Mouse (Mus musculus) mesoderm, embryonic 11.5 days (tissue): ENCODE results near the gene Pilra.

Experiments
- DNase-seq: peaks from one replicate; pipeline ENCODE4 v3.0.0-alpha.2; 2012; ENCODE audit warnings: low read depth, low spot score

Gene Pilra

DNA sequence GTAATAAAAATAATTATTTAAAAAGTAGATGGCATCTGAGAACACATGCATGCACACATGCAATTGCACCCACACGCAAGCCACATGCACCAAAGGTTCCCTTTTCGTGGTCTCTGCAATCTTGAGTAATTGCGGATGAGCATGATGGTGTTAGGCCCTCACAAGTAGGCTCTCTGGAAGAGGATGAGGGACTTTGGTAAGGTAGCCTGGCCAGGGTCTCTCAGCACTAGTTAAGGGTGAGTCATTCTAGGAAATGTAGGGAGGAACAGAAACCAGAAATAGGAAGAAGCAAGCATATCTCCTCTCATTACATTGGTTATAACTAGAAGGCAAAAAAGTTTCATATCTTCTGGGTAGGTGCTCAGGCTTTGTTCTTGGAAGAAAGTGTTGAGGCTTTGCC is 11.1 kb downstream of the Pilra start:
- DNase-seq, result no peak

DNA sequence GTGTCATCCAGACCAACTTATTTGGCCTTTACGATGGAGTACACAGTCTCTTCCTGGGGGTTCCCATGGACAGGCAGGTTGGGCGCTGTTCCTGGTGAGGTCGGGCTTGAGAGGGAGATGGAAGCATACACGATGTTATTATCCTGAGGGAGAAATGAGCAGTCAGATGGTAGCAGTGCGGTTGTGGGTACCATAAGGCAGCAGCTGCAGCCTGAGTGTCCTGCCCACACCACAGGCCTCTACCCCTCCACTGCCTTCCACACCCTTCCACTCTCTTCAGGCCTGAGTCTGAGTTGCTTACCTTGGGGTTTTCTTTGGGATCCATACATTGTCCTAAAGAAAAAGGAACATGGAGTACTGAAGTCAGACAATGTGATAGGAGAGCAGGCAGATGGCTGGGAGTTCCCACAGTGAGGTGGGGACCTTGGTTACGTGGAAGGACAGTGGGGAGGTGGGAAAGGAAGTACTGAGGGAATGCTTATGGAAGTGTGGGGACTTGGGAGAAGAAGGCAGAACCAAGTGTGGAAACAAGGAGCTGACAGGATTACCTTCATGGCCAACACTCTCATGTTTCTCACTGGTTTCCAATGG is 12.5 kb downstream of the Pilra start:
- no peak for DNase-seq

DNA sequence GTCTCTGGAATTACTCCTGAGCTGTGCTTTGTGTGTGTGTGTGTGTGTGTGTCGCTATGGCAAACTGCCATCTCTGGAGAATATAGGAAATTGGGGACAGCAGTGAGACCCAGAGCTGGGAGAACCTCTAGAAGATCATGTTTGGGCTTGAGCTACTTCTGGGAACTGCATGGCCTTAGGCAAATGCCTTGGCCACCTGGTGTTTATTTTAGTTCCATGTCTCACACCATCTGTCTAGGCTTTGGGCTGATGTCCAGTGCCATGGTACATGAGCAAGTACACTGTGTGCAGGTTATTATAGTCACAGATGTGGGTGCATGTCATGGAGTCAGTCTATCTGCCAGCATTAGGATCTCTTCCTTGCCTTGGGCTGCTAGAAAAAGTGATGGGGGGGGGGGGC is 13.5 kb downstream of the Pilra start:
- DNase-seq, result no peak

DNA sequence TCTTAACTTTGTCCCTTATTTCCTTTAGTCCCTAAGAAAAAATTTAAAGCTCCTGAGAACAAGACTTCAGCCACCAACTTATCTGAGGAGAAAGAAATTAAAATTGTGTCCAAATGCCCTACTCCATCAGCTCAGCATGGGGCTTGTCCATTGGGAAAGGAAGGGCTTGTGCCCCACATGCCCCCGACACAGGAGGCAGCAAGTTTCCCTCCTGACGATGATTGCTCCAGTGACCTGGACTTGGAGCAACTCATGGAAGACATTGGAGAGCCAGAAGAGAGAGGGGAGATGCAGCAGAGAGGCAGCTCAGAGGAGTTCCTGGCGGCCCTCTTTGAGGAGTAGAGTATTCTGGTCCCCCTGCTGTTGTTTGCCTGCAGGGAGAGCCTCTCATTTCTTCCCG is 14.0 kb downstream of the Pilra start:
- DNase-seq, result no peak

DNA sequence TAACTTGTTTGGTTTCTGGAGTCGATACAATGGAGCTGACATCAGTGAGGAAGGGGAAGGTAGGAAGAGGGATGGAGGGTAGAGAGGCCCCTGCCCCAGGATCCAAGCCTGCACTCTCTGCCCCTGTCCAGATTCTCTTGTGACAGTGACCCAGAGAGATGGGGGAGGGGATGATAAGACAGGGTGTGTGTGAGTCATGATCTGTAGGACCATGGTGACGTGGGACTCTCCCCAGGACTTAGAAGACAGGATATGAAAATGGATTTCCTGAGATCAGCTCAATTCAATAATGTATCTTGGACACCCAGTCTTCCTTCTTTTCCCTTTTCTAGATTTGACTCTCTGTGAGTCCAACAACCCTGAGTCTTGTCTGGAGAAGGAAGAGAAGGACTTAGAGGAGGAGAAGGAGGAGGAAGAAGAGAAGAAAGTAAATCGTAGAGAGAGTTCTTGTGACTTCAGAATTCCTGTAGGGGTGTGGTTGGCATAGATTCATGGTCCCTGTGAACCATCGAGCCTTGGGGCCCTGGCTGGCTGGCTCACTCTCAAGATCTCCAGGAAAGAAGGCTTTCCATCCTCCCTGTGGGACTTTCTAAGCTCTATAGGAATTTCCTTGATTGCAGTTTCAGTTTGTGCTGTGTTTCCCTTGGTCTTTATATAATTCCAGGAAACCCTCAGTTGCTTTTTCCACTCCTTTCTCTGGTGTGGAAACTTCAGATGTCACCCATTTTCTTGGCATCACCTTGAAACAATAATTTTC is 18.4 kb downstream of the Pilra start:
- no peak for DNase-seq

DNA sequence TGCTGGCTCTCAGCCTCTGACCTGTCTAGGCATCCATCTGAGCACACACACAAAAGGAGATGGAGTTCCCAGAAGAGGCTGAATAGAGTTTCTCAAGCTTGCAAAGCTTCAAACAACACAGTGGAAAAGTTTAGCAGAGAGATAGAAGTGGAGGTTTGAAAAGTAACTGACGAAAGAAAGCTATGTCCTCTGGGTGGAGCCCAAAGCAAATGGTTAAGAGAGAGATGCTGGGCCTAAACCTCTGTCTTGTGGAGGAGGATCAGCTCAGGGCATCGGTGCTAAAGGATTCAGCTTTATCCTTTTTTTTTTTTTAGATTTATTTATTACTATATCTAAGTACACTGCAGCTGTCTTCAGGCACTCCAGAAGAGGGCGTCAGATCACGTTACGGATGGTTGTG is 27.8 kb downstream of the Pilra start:
- no peak for DNase-seq

DNA sequence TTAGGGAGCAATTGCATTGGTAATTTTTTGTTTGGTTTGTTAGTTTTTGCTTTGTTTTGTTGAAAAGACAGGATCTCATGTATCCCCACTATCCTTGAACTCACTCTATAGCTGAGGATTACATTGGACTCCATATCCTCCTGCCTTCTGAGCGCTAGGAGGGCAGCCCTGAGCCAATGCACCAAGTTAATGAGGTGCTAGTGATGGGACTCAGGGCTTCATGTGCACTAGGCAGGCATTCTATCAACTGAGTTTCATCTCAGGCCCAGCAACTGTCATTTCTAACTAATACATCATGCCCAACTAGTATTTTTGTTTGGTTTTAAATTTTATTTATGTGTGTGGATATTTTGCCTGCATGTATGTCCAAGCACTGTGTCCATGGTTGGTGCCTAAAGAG is 29.9 kb downstream of the Pilra start:
- no peak for DNase-seq

DNA sequence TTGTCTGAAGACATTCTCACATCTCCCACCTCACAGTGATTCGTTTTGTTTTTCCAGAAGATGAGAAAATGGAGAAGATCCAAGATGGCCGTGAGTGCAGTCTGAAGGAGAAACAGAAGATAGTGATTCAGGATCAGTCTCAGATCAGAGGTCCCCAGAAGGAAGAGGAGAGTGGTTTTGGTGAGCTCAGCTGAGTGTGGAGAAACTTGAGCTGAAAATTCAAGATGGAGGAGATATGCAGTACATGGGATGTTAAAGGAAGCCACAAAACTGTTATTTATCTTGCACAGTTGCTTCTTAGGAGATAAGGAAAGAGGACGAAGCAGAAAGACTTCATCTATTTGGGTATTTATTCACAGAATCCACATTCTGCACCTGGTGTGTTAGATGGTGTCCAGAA is 35.2 kb downstream of the Pilra start:
- no peak for DNase-seq

DNA sequence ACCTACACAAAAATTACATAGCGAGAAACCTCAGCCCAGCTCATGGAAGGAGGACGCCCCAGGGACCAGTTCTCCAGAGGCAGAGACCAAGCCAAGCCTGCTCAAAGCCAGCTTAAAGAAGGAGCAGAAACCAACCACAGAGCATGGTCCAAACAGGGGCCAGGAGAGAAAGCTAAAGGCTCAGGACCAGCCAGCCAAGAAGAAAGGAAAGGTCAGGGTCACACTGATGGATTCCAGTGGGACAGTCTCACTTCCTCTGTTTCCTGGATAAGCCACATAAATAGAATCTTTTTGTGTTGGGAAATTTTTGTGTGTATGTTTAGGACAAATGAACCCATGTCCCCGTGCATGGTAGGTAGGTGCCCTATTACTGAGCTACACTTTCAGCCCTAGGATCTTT is 39.5 kb downstream of the Pilra start:
- no peak for DNase-seq

DNA sequence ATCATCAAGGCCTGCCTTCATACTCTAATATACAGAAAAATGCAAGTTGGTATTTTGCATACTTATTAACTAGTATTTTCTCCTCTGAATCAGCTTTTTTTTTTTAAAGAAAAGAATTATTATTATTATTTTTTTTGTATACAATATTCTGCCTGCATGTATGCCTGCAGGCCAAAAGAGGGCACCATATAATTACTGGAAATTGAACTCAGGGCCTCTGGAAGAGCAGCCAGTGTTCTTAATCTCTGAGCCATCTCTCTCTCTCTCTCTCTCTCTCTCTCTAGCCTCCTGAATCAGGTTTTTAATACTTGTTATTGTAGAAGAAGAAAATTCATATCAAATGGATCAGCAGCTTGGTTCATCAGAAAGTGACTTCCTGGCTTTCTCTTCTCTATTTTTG is 44.5 kb downstream of the Pilra start:
- no peak for DNase-seq

DNA sequence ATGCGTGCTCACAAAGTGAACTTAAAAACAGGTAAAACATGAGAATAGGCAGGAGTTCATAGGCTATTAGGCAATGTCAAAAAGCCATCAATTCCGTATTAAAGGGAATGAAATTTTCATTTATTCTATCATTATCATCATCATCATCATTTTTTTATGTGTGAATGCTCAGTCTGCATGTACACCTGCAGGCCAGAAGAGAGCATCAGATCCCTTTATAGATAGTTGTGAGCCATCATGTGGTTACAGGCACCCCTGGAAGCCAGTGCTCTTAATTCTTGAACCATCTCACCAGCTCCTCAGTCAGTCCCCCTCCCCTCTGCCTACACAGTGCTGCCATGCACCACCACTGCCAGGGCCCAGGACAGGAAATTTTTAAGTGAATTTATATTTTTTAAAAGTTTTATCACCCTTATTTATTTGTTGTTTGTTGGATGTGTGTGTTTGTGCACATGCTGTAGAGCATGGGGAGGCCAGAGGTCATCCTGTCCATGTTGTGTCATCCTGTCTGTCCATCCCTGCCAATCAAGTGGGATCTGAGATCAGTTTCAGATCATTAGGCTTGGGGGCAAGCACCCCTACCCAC is 47.0 kb downstream of the Pilra start:
- no peak for DNase-seq

DNA sequence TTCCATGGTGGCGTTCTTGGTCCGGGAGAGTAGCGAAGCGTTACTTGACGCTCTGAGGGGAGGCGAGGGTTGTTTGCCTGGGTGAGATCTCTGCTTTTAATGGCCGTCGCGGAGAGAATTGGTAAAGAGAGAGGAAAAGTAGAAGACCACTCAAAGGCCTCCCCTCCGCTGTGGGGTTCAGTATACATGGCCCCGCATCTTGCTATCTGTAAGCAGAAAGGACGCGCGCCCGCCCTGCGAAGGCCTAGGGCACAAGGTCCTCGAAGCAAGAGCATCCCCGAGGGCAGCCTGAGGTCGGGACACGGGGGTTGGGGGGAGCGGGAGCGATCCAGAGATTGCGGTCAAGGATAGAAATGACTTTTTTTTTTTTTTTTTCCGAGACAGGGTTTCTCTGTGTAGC is 47.9 kb downstream of the Pilra start:
- no peak for DNase-seq

DNA sequence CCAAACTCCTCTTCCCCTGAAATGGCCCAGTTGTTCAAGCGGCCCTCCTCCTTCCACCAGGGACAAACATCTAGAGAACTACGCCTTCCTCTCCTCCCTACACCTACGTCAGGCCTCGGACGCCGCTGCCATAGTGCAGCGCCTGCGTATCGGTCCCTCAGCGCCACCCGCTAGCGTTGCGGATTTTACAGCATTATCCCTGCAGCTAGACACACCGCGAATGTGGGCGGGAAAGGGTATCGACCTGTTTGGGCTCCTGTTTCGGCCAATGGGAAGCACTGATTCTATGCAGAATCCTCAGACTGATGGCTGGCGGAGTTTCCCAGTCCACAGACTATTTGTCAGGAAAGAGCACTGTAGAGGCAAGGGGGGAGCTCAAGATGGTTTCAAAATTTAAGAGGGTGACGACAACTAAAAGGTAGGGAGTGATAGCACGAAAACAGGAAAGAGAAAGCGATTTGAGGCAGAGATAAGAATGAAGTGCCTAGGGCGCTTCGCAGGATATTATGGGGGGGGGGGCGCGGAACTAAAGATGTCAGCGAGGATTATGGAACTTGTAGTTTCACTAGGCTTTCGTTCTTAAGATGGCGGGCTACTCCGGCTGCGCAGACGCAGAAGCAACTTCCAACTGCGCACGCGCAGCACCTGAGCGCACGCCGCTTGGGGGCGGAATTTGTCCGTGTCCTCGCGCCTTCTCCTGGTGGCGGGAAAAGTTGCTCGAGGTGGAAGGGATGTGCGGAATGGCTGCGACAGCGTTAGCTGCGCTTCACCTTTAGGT is 48.7 kb downstream of the Pilra start, which contains the start of the genes Mepce and Zcwpw1:
TSS of gene Mepce (minus strand) at position 505 of the 778 bp plus-strand sequence.
TSS of gene Zcwpw1 (plus strand) at position 648 of the 778 bp plus-strand sequence.
- DNase-seq, result peak; percentile 98

DNA sequence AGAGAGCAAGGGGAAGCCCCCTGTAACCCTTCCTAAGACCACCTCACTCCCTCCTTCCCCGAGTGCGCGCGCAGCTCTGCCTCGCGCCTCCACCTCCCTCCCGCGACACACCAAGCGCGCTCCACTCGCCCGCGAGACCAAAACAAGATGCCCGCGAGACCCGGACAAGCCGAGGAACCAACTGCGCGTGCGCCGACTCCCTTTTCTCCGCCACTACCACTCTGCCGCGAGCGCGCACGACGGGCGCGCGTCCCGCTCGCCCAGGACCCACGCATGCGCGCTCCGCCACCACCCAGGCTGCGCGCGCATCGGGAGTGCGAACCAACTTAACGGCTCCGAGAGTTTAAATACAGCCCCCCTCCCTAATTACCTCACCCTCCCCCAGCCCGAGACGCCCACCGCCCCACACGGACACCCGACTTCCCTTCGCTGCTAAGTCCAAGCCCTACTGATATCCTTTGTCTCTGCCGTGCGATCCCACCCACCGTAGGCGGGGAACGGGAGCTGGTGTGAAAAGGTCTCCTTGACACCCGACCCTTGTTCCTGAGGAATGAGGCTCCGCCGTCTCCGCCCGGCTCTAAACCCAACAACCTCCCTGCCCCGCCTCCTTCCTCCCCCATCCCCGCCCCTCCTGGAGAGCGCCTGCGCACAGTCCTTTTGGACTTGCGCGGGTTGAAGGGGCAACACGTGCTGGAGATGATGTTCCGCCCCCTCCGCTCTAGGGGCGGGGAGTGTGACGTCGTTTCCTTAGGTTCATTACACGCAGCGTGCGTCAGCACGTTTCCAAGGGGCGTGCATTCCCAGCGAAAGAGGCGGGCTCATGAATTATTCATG is 49.8 kb downstream of the Pilra start:
- peak; percentile 100 for DNase-seq

DNA sequence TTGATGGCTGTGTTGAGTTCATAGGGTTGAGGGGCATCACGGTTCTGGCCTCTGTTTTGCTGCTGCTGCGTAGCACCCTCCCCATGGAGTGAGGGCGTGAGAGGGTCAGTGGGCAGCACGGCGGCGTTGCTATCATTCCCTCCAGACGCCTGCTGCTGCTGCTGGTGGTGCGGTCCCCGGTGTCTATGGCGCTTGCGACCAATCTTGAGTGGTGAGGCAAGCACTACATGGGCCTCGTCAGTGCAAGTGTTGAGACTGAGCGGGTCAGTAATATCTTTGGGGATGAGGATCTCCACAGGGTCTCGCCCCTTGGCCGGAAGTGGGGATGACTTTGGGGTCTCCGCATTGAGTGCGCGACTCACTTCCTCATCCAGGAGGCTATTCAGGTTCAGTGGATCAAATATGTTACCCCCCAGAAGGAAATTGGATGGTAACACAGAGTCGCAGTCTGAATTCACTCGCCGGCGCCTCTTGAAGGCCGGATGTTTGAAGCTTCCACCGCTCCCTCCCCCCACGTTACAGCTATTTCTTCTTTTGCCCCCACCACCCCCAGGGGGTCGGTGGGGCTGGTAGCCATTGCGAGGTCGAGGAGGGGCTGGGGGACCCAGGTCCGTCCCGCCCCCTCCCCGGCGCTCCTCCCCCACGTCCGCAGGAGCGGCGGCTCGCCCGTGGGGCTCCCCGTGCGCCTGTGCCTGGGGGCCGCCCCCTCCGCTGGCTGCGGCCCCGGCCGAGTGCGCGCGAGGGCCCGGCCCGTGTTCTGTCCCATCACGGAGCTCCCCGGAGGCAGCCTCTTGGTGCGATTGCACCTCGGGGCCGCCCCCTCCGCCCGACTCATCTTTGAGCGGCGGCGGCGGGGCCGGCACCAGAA is 50.7 kb downstream of the Pilra start:
- DNase-seq, result no peak

DNA sequence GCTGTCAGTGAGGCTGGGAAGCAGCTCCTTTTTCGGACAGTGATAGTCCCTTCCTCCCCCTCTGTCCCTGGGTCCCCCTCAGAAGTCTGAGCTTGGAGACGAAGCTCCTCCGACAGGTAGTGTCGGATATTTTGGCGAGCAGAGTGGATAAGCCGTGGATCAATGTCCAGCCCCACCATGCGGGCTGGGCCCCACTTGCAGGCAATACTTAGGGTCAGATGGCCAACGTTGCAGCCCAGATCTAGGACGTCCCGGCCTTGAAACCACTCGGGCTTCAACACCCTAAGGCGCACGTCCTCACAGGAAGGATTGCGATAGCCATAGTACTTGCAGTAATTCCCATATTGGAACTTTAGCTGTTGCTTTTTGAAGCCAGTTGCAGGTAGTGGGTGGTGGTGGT is 51.5 kb downstream of the Pilra start:
- DNase-seq, result no peak

DNA sequence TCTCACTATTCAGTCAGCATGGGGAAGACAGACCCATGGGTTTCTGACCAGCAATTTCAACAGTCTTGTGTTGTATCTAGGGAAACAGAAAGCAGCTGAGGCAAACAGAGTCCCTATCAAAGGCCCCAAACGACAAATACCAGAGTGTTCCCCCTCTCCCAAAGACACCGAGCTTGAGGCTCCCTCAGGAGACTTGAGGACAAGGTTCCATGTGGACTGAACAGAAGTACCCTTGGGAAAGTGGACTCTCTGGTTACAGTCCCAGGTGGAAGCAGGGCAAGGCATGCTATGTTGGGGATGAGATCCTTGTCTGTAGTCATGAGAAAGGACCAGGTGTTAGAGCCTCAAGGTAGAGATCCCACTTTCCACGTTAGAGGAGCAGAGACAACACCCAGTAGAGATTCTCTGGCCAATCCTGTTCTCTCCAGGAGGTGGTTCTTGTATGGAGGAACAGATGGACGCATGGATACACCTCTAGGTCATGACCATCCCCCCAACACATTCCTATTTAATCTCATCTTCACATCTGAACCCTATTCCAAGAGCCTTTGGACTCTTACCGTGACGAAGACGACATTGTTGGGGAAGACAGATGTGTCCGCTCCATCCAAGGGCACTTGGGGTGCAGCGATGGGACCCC is 52.1 kb downstream of the Pilra start:
- DNase-seq, result no peak

DNA sequence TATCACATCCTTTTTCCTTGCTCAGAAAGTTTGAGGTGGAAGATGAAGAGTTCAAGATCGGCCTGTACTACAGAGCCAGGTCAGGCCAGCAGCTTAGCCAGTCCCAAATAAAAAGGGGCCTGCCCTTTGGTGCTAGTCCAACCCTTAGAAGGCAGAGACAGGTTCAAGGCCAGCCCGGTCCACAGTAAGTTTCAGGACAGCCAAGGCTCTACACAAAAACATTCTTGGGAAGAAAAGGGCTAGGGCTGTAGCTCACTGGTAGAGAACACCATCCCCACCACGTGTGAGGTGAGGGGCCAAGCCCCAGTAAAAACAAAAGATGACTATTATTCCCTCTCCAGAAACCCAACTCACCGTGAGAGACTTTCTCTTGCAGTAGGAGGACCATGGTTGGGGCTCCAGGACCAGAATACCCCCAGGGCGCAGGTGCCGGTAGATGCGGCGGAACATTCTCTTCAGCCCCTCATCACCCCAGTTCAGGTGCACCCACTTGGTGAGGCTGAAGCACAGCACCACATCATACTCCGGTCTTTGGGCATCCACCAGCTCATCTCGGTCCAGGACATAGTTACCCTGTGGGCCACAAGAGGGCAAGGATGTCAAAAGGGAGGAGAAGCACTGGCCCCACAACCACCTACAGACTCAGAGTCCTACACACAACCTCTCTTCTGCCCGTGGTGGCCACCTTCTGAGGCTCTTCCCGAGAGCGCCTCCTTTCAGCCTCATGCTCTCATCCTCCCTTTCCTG is 53.1 kb downstream of the Pilra start:
- no peak for DNase-seq

DNA sequence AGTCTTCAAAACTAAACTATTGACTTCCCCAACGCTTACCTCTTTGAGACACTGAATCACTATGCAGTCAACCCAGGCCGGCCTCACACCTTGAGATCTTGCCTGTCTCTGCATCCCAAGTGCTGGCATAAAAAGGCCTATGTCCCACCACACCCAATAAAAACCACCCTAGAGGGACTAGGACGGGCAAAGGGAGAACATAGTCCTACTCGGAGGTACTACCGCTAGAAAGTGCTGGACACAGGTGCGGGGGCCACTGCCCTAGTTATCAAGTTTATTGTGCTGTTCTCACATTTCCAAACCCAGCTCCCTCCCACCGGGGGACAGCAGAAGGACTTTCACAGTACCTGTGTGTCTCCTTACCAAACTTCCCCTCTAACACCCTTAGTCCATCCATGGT is 54.4 kb downstream of the Pilra start:
- DNase-seq, result no peak
